Mouse (Mus musculus): ENCODE measurements around the gene Cend1.
"Not testable (repeated sequence)": the region's sequence is repeated elsewhere in the genome, so short reads cannot be mapped to it uniquely, and the experiment has no call there.

Cend1 gene

DNA sequence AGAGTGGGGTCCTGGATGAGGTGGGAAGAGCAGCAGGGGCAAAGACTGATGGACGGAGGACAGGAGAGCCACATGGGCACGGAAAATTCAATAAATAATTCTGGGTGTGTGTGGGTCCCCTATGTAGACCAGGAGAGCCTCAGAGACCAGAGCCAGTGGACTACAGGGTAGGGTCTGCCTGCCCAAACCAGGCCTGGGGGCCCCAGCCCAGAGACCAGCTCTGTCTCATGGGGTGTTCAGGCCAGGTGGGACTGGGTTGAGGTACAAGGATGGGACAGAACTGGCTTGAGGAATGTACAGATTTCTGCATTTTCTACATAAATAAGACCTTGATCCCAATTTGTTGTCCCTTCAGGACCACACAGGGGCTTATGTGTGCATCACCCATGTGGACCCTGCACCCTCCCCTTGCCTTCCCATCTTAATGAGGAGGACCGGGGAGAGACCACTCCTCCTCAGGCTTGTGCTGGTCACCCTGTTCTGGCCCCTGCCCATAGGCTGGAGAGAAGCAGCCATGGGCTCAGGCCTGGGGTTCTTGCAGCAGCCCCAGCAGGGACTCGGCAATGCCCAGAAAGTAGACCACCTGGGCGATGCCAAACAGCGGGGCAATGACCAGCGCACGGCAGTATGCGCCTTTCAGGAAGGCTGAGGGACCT lies 1.4 kb upstream of the Cend1 start:
- in situ Hi-C loops (cut with MboI; ENCODE audit: low sequenced_read_pairs) = no loop called here

DNA sequence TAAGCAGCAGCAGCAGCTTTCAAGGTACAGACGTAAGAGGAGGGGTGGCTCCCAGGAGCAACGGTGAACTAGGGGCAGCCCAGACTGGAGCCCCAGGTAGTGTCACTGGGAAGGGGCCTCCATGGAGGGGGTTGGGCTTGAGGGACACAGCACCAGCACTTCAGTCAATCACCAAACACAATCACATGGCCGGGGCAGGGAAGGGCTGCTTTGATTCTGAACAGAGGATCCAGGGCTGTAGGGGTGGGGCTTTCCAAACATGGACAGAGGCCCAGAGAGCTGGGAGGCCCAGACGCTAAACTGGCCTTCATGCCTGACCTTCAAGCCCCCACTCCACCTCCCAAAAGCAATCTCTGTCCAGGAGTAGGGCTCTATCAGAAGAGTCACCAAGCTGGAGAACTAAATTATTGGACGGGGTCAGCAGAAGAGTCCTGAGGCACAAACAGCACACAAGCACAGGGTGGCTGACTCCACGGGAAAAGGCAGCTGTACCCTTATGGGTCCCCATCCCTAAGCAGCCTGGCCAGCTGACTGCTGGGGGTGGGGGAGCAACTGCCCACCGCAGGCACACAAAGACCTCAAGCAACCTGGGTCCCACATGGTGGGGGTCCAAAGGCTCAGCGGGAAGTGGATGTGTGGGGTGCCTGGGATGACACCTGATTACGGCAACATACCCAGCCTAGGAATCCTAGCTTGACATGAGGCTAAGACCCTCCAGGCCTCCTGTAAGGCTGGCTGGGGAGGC lies 721 bp upstream of the Cend1 start:
- in situ Hi-C loops (cut with MboI; ENCODE audit: low sequenced_read_pairs) = no loop called here

DNA sequence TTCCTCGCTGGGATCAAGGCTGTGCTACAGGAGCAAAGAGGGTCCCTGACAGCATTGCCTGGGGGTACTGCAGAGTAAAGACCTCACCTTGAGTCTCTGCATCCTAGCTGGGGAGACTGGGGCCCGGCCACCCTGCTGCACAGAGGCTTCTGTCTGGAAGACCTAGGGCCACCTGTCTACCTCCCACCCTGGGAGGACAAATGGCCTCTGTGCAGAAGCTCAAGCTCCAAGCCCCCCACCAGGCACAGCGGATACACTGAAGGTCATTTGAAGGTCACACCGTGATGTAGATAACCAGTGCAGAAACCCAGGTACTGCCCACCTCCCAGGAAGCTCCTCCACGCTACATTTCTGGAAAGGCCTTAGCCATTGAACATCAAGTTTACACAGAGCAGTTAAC lies 590 bp downstream of the Cend1 start:
- in situ Hi-C loops (cut with MboI; ENCODE audit: low sequenced_read_pairs) = no loop called here

DNA sequence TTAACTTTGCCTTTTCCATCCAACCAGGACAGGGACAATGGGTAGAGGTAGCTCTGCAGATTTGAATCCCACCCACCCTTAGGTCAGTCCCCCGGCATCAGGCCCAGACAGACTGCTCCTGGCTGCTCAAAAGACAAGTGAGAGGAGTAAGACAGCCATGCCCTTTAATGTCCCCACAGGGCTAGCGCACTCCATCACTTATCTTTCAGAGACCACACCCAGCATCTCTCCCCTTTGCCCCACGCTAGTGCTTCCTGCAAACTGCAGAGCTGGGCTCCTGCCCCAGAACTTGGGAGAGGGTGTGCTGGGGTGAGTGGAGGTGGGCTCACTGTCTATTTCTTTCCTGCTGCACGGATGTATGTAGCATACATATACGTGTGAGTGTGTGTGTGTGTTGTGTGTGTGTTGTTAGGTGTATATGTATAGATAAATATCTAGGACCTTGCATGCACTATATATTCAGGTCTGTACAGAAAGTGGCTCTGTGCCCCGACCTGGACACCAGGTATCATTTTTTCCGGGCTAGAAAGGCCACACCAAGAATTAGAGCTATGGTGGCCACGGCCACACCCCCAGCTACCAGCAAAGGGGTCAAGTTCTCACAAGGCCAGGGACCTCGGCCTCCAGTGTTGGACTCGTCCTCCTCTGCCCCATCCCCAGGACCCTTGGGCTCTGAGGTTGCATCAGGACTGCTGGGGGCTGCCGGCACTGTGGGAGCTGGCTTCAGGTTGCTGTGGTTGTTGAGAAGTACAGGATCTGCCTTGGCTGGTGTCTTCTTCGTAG lies 2.2 kb downstream of the Cend1 start:
- in situ Hi-C loops (cut with MboI; ENCODE audit: low sequenced_read_pairs) = no loop called here

DNA sequence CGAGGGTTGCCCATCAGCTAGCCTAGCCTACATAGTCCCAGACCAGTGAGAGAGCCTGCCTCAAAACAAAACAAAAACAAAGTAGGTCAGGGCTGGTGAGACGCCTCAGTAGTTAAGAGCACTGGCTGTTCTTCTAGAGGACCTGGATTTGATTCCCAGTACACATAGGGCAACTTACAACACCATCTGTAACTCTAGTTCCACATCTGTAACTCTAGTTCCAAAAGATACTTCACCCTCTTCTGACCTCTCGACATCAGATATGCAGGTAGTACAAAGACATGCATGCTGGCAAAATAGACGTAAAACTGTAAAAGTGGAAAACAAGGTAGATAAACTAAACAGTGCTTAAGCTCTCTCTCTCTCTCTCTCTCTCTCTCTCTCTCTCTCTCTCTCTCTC lies 5.5 kb downstream of the Cend1 start:
- in situ Hi-C loops (cut with MboI; ENCODE audit: low sequenced_read_pairs) = no loop called here

DNA sequence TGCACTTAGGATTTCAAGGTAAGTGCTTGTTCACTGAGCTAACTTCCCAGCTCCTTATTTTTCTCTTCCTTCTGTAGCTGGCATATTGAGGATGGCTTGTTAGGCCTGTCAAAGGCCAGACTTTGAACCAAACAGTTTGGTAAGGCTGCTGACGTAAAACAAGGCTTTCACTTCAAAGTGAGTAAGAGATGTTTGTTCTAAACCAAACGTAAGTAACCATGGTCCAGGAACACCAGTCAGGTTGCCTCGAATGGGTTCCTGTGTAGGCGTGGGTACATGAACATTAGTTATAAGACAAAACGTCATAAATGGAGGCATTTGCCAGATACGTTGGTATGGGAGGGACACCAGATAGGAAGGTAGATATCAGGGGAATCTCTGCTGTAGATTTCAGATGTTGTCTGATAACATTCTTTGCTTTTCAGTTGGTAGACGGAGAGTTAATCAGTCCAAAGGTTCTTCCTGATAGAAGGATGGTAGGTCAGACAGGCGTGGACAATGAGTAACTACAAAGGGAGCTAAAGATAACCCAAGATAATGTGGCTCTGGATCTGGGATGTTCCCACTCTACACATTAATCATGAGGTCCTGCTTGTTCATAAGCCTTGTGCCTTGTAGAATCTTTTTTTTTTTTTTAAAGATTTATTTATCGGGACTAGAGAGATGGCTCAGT lies 9.1 kb downstream of the Cend1 start:
- in situ Hi-C loops (cut with MboI; ENCODE audit: low sequenced_read_pairs) = no loop called here

DNA sequence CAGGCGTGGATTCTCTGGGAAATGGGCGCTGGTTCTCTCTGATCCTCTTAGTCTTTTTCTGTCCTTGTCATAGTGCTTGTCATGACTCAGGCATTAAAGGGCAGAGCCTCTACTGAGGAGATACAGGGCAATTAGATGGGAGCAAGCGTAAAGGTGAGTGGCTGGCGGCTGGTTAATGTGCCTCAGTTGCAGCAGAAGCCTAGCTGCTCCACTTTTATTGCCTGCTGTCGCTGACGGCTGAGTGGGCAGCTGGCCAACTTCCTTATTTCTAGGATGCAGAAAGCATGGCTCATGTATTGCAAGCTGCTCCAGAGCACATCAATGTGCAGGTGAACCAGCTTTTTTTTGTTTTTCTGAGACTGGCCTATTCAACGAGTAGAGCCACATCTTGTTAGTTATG lies 10.3 kb downstream of the Cend1 start:
- in situ Hi-C loops (cut with MboI; ENCODE audit: low sequenced_read_pairs) = no loop called here

DNA sequence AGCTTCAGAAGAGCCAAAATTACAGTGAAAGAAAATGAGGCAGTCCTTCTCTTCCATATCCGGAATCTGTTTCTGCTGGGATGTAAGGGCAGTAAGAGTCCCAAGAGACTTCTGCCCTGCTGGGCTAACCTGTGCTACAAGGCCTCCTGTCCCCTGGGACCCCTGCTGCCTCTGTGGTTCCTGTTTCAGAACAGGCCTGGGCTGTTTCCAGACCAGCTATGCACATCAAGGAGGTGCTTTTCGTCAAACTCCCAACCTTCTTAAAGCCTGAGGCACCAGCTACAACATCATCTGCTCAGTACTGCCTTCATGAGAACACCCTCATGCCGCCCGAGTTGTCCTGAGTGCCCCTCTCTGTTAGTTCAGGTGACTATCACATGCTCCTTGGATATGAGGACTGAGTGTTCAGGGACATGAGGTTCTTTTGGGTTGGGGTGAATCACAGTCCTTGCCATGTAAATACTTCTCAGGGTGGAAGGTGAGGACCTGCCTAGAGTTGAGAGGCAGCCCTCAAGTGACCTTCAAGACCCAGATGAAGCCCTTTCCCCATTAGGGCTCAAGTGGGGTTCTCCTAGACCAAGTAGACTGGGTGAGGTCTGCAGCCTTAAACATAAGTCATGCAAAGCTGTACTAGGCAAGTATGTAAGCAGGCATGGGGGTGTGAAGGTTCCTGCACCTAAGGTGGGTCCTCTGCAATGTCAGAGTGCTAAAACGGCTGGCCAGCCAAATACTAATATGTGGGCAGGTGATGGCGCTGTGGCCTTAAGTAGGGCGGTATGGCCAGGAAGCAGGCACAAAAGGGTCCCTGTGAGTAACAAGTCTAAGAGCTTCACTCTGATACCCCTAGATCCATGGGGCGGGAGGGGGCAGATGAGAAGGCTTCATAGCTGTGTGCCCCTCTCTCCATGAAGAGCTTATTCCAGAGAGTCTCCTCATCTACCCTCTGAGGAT lies 11.3 kb downstream of the Cend1 start:
- in situ Hi-C loops (cut with MboI; ENCODE audit: low sequenced_read_pairs) = no loop called here

DNA sequence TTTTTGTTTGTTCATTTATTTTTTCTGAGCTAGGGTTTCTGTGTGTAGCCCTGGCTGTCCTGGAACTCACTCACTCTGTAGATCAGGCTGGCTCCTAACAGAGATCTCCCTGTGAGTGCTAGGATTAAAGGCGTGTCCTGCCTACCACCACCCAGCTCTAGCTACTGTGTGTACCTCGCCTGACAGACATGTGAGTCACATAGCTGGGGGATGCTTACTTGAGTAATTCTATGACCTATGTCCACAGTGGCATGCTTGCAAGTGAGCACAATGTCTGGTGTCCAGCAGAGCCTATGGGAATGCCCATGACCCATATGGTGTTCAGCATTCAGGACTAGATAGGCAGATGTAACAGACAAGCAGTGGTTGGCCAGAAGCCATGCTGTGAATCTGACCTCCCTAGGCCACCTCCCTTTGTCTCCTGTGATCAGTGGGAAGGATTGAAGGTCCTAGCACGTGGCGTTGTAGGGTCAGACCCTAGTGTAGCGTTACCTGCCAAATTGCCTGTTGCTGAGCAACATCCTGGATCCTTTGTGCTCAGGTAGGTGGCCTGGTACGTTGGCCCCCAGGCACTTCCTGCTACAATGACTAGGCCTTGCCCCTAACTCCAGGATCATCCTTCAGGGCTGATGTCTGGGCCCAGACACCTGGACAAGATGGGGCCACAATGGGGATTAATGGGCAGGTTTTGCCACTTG lies 13.0 kb downstream of the Cend1 start:
- in situ Hi-C loops (cut with MboI; ENCODE audit: low sequenced_read_pairs) = no loop called here

DNA sequence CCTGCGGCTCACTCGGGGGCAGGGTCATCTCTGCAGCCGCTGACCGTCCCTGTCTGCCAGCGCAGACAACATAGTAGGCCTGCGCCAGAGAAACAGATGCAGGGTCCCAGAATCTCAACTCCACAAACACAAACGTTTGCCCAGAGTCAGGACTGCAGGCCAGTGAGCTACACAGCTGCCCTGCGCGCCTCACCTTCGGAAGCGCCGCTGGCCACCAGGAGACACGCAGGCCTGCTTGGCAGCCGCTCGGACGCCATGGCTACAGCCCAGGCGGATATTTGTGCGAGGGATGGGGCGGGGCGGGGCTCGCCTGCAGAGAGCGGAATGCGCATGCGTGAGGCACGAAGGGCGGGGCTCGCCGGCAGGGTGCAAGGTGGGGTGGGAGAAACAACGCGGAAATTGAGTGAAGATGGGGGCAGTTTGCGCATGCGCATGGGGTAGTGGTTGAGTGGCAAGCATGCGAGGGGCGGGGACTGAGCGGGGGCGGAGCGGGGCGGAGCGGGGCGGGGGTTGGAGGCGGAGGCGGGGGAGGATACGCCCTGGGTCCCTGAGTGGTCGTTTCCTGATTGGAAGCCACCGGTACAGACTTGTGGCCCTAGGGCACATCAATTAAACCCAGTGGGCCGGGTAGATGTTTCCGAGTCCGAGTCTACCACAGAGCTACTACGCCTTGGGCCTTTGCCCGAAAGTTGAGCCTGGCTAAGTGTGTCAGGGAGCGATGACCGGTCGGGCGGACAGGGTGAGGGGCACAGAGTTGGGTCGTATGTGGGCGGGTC lies 15.3 kb downstream of the Cend1 start, which contains the start of gene Gatd1:
Gene Gatd1 (minus strand): TSS at position 328 of the 776 bp plus-strand sequence.
- in situ Hi-C loops (cut with MboI; ENCODE audit: low sequenced_read_pairs) = no loop called here

DNA sequence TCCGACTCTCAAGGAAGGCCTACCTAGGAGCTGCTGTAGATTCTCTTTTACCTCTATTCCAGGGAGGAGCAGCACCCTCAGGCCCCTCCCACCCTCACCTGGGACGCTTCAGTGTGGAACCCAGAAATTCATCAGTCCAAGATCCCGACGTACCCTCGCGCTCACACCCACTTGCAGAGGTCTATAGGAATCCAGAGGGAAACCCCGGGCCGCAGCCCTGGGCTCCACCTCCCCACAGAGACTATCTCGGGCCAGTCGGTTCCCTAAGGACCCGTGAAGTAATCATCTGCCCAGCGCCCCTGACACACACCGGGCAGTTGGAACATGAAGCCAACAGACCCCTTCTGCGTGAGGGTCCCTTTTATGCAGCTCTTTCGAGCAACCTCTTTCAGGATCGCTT lies 16.0 kb downstream of the Cend1 start:
- in situ Hi-C loops (cut with MboI; ENCODE audit: low sequenced_read_pairs) = no loop called here

DNA sequence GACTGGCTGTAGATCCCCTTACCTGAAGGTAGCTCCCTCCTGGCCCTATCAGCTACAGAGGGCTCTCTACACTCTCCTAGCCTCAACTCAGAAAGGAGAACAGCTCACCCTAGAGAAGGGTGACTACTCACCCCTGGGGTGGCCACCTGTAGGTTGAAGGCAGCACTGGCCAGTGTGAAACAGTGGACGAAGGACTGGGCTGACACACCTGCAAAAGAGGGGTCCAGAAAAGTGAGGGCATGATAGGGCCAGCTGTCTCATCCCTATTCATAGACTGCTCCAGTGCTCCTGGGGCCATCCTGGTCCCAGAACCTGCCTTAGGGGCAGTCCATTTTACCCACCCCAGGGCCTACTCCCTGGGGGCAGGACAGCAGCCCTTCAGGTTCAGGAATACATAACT lies 17.6 kb downstream of the Cend1 start:
- in situ Hi-C loops (cut with MboI; ENCODE audit: low sequenced_read_pairs) = no loop called here

DNA sequence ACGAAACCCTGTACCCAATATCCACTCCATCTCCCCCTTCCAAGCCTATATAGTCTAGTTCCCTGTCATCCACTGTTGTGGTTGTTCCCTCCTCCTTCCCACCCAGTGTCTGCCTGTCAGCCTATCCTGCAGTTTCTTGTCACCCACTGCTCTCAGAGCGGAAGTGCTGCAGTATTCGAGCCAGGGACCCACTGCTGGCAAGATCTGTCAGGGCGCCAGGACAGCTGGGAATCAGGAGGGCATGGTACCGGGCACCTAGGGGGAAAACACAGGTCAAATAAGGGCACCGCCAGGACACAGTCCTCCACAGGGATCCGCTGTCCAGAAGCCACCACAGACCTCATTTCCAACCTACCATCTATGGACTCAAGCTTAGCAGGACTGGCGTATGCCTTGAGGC lies 18.7 kb downstream of the Cend1 start:
- in situ Hi-C loops (cut with MboI; ENCODE audit: low sequenced_read_pairs) = no loop called here

DNA sequence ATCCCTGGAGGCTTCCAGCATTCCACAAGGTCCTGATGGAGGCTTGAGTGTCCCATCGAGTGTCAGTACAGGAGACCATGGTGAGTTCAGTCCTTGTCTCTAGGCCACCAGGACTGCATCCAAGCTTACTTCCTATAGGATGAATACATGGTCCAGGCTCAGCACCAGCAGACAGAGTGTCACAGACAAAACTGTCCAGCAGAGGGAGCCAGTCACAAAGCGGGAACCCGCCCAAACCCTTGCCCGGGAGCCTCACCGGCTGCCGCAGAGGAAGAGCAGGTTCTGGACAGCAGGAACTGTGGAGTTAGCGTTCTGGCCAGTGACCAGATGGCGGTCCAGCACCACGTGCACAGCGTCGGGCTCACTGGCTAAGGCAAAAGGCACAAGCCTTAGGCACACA lies 20.5 kb downstream of the Cend1 start:
- in situ Hi-C loops (cut with MboI; ENCODE audit: low sequenced_read_pairs) = no loop called here

DNA sequence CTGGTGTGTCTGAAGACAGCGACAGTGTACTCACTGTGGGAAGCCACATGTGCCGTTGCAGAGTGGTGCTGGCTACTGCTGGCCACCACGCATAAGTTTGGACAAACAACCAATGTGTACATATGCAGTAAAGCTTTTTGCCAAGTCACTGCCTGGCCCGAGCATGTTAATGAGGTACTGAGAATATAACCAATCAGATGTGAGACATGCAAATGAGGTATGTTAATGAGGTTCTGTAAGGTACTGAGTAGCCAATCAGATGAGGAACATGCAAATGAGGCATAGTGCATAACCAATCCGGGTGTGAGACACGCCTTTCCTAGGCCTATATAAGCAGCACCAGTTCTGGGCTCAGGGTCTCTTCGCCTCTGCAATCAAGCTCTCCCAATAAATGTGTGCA lies 21.6 kb downstream of the Cend1 start:
- in situ Hi-C loops (cut with MboI; ENCODE audit: low sequenced_read_pairs) = not testable (repeated sequence)

DNA sequence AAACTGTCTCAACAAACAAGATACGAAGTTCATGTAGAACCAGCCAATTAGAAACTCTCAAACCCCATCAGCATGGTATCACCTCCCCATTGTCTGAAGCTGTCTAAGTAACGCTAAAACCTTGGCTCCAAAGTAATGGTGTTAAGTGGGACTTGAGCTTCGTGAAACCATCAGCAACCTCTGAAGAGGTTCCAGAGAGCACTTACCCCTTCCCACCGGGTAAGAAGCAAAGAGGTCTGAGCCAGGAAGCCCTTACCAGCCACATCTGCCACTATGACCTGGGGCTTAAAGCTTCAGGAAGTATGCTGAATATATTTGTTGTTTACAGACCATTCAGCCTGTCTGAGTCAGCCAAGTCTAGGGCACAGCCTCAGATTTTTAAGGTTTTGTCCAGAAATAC lies 23.8 kb downstream of the Cend1 start:
- in situ Hi-C loops (cut with MboI; ENCODE audit: low sequenced_read_pairs) = no loop called here

DNA sequence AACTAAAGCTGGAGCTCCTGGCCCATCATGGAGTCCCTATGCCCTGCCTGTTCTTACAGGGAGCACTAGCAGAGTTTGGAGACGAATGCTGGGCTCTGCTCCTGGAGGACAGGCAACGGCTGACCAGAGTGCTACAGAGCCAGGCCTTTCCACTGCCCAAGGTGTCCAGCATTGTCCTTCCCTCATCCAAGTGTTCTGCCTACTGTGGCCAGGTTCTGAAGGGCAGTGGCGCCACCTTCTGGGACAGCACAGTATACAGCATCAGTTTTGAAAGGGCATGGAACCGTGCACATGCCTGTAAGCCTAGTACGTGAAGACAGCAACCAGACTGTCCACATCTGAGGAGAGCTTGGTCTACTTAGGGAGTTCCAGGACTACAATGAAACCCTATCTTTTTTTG lies 26.0 kb downstream of the Cend1 start:
- in situ Hi-C loops (cut with MboI; ENCODE audit: low sequenced_read_pairs) = no loop called here

DNA sequence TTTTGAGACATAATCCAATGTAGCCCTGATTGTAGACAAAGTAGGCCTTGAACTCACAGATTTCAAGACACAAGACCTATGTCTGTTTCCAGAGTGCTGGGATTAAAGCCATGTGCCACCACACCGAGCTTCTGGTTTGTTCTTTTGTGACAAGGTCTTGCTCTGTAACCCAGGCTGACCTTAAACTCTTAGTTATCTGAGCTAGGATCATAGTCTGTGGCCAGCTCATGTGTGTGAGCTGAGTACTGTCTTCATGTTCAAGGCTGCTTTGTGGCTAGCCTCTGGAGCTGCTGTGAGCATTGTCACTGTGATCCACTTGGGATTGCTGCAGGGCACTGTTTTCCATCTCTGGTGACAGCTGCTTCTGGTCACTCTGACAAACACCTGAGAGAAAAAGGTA lies 33.9 kb downstream of the Cend1 start:
- in situ Hi-C loops (cut with MboI; ENCODE audit: low sequenced_read_pairs) = no loop called here

DNA sequence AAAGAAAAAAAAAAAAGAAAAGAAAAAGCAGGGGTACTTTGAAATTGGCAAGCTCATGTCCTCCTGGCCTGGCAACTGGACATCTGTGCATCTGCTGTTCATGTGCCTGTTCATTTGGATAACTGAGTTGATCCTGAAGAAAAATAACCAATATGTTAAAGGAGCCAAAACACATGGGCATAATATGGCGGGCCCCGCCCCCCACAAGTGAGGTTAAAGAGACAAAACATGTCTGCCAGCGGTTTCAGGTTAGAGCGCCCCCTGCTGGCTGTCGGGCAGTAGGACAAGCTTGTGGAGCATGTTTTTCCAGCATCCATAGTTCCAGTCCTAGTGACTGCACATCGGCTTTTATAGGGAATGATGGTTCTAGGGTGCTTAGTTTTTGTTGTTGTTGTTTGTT lies 34.5 kb downstream of the Cend1 start:
- in situ Hi-C loops (cut with MboI; ENCODE audit: low sequenced_read_pairs) = no loop called here
